Mouse (Mus musculus) gastrocnemius, adult 18-20 months (tissue): ENCODE data around the gene Arhgef3. TPM values are rescaled to one million over a fixed set of nuclear protein-coding genes. Genes with fewer than 3 reads are reported as not detected.

ENCODE experiments used
- DNase-seq: peaks from one replicate; pipeline ENCODE4 v3.0.0; 2021; ENCODE audit warnings: low spot score
- total RNA-seq, 2 experiments: library from RNA; stranded (reverse); gene quantifications; 2 replicates each; pipeline ENCODE4 v1.2.3; 2021

Gene Arhgef3
- total RNA-seq, 2 experiments from 2014 or later = 11.4 to 20.5 TPM

DNA sequence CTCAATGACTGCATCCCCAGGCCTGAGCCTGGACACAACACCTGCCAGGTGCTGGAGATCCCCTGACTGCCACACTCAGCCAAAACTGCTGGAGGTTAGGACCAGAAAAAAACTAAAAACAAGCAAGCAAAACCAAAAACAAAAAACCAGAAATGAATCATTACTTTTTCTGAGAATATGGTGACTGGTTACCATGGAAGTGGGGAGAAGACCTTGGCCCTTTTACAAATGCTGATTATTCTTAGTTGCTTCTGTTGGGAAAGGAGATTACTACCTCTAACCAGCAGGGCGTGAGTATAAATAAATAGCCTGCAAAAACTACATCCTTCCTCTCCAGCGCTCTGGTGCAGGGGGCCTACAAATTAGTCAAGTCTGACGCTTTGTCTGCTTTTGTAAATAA lies 194.1 kb downstream of the Arhgef3 start:
- no peak for DNase-seq

DNA sequence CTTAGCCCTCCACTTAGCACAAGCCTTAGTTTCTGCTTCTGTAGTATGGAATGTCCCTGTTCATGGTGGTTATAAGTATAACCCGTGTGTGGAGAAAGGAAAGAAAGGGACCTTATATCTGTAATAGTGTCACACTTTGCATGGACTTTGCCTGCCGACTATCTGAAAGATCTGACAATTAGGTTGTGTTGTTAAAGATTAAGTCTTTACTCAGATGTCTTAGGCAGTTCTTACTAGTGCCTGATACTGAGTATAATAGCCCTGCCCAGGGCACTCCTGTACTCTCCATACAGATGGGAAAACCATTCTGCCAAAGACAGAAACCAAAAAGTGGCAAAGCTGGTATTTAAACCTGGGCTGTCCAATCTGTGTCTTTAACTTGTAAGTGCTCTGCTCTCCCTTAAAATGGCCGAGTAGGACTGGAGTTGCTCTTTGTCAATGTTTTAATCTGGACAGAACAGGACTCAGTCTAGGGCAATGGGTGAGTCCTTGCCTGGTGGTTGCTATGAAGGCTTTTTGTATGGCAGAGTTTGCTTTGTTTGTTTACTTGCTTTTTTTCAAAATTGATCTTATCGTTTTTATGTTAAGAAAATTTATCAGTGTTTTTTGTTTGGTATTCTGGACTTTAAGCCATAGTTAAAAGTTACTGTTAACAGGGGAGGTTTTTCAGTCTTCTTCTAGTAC lies 196.0 kb downstream of the Arhgef3 start:
- no peak for DNase-seq

DNA sequence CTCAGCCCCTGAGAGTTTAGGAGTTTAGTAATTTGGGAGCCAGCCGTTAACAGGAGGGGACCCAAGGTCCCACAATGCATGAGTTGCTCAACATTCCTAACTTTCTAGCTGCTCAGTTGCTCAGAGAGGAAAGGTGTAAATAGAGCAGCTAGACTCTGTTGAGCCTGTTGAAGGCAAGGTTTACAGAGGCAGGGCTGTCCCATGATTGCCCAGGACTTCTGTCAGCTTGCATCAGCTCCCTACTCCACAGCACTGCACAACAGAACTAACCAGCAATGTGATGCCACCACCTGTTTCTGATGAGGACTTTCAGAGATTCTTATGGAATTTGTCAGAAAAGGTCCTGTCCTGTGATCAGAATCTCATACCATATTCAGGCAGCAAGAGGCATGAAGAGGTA lies 197.7 kb downstream of the Arhgef3 start:
- no peak for DNase-seq

DNA sequence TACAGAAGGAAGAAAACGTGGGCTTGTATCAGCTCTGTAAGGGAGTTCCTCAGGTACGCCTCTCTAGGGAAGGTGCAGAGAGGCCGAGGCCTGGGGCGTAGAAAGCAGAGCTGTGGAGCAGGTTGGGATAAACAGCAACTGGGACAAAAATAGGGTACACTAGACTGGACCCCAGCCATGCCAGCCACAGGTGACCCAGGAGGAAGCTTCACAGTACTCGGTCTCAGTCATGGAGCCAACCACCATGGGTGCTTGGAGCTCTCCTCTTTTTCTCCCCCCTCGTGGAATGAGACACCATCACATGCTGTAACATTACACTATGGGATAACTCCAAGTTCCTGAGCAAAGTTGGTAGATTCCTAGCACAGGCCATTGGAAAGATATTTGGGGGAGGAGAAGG lies 201.0 kb downstream of the Arhgef3 start:
- peak; percentile 52 for DNase-seq

- no peak for DNase-seq
These were observed 202.4 kb downstream of the Arhgef3 start for GRCm38 (mm10) chr14:27317146-27317545.

GRCm38 (mm10) chr14:27319386-27319785 lies 204.7 kb downstream of the Arhgef3 start:
- no peak for DNase-seq

GRCm38 (mm10) chr14:27322041-27322440 lies 207.3 kb downstream of the Arhgef3 start:
- DNase-seq = no peak

DNA sequence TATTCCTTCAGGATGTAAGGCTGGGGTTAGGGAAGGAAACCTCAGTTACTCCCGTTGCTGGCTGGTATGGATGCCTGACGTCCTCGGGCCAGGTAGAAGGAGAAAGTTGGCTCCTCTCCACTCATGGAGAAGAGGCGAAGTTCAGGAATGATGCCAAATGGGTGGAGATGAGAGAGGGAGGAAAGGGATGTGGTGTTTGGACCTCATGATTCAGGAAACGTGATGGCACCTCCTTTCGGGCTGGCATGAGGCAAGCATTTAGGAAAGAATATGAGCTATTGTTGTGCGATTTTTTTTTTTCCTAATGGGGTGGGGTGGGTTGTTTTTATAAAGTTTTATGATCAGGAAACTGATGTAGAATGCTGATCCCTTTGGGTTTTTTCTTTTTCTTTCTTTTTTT lies 210.0 kb downstream of the Arhgef3 start:
- no peak for DNase-seq

DNA sequence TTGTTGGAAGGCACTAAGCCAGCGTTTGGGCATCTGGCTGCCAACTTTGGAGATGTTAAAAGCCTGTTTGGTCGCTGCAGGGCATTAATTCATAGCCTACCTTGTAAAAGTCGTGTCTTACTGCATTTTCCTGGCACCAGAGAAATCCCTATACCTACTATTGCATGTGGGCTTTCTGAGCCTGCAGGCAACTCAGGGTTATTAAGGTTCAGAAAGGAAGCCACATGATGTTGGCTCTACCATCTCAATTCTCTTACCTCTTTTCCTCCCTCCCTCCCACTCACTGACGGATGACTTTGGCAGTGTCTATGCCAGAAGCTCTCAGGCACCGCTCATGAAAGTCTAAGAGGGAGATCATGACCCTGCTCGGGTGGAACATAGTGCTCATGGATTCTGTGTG lies 210.8 kb downstream of the Arhgef3 start:
- no peak for DNase-seq

DNA sequence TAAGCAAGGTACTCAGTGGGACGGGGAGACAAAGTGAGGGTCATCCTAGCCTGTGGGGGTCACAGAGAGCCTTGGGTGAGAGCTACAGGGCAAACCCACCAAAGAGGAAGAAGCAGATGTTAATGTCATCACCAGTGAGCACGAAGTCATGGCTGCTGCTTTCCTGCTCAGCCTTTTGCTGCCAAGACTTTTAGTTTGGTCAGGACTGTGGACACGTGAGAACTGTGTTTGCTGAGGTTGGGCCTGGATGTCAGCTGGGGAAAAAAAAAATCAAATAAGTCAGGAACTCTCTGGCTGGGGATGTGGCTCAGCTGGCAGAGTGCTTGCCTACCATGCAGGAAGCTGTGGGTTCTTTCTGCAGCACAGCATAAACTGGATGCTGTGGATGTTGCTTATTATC lies 213.2 kb downstream of the Arhgef3 start:
- no peak for DNase-seq

GRCm38 (mm10) chr14:27328952-27329351 lies 214.3 kb downstream of the Arhgef3 start:
- DNase-seq = no peak

- DNase-seq = no peak
These were observed 216.9 kb downstream of the Arhgef3 start for GRCm38 (mm10) chr14:27331490-27332035.

DNA sequence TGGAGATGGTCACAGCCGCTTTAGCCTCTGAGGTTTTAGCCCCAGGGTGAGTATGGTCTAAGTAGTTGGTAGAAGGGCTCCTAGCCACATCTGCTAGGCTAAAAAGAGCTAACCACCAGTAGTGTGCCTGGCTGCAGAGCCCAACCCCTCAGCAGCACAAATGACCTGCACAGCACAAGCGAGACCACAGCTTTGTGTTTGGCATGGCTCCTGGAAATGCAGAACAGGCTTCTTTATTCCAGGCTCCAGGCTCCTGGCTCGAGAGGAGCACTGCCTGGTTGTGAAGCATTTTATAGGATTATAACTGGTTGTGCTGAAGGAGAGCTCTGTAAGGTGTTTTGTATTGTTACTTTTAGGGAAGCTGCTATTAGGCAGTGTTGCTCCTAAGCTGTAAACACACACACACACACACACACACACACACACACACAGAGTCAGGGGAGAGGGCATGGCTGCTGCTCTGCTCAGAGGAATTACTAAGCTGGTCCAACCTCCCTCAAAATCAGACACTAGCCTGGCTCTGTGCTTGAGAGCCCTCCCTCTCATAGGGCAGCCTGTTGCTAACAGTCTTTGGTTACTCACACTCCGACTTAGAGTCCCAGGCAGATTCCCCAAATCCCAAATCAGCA lies 217.8 kb downstream of the Arhgef3 start:
- peak; percentile 27 for DNase-seq

DNA sequence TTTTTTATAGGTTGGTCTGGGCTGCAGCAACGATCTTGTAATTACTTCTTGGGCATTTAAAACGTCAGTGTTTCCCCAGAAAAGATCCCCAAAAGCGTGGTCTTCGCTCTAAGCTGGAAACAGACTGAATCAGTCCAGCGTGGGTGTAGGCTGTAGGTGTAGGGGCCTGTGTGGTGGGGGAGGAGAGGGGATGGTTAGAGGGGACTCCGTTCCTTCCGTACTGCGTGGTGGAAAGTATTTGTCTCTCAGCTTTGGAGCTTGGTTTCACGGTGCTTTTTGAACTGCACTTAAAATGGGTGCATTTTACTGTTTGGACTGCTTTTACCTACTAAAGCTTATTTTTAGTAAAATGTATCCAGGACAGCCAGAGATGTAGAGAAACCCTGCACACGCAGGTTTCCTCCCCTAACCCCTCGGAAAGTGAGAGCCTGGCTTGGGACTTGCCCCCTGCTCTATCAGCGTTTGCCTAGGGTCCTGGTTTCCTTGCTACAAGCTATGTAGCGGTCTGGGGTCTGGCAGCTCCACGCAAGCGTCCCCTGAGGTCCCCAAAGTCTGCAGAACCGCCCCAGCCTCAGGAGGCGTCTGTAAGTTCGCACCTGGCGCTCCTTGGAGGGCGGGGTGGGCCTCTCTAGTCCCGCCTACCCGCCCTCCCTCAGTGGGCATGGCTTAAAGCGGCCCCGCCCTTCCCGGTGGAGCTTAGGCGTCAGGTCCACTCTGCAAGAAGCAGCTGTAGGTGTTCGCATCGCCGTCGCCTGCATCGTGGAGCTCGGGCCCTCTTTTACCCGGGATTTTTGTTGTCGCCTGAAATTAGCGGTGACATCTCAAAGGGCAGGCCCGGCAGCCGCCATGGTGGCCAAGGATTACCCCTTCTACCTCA lies 220.9 kb downstream of the Arhgef3 start:
- peak; percentile 85 for DNase-seq

DNA sequence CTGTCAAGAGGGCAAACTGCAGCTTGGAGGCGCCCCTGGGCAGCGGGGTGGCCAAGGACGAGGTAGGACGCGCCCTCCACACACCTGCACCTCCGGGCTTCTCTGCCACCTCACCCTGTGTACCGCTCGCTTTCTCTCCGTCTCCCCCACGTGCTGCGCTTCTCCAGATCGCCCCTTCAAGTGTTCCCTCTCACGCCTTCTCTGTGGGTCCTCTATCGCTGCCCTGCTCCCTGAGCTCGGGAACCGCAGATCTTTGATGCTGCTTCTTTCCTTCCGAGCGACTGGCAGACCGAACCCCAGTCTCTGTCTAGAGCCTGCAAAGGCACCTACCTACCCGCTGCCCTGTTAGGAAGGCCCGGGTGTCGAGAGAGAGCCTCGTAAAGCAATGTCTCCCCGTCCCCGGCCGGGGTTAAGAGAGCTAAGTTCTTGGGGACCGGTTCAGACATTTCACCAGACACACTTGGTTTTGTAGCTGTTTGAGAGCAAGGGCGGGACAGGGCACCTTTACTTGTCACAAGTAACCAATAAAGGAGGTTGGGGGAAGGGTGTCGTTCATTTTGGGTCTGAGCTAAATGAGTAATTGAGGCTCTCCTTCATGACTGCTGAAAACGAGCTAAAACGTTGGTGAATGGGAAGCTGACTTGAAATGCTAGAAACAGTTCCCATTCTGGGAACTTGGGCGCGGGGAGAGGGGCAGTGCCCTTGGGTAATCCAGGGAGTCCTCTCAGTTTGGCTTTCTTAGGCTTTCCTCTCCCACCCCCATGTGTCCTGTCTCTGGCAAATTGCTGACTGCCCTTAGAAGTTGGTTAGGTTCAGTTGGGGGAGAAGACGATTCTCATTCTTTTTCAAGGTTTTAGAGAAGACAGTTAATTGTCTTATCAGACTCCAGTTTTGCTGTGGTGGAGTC lies 221.8 kb downstream of the Arhgef3 start:
- DNase-seq = no peak

GRCm38 (mm10) chr14:27337156-27337555 lies 222.5 kb downstream of the Arhgef3 start:
- DNase-seq = no peak

GRCm38 (mm10) chr14:27338034-27338708 lies 223.5 kb downstream of the Arhgef3 start:
- DNase-seq = peak; percentile 72

DNA sequence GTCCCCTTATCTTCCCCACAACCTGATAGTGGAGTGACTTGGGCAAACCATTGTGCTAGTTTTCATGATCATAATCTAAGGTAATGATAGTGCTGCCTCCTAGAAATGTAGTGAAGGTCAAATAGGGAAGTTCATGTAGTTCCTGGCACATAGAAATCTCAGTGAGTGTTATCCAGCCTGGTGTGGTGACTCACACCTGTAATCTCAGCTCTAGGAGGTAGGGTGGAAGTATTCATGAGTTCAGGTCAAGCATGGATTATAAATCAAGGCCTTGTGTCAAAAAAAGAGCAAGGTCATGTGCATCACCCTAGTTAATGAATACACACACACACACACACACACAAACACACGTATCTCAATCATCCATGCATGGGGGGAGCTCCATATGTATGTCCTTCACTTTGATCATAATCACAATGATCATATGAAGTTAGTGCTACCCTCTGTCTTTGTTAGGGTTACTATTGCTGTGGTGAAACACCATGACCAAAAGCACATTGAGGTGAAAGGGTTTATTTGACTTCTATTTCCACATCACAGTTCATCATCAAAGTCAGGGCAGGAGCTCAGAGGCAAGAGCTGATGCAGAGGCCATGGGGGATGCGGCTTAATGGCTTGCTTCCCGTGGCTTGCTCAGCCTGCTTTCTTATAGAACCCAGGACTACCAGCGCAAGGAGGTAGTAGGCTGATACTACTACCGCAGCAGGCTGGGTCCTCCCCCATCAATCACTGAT lies 226.2 kb downstream of the Arhgef3 start:
- DNase-seq = no peak

DNA sequence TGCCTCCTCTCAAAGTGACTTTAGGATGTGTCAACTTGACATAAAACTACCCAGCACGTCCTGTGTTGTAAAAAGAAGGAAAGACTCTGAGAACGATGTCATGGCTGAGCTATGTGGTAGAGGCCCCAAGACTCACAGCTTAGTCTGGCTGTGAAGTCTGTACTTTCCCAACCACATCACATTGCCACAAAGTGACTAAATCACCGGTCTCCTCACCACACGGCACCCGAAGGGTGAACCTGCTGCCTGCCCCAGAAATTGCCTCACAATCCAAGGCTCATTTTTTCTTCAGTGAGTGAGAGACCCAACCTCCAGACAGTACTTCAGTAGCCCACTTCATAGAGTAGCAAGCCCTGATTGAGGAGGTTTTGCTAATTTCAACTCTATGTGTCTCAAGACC lies 226.8 kb downstream of the Arhgef3 start:
- no peak for DNase-seq

GRCm38 (mm10) chr14:27342451-27342850 lies 227.8 kb downstream of the Arhgef3 start:
- DNase-seq = no peak
